Mouse (Mus musculus): ENCODE results near the gene Mpp2. TPM values are rescaled to one million over a fixed set of nuclear protein-coding genes. Genes with fewer than 3 reads are reported as not detected.

Gene Mpp2
- polyA plus RNA-seq, 1 experiment, result 4.3 TPM

GRCm38 (mm10) chr11:102101219-102101618 lies 12.9 kb upstream of the Mpp2 start, which contains the start of gene Ppy:
Gene Ppy (minus strand): TSS chr11:102101319.
- no peaks in the 10 kb centered on the region for H3K36me3 ChIP-seq (ENCODE audit: control insufficient read depth, insufficient read depth)
- no peaks in the 10 kb centered on the region for H3K79me2 ChIP-seq (ENCODE audit: control insufficient read depth, insufficient read depth)
- H3K4me2 ChIP-seq (ENCODE audit: low read depth), result no peak within 1 kb of the TSS
- H3K27me3 ChIP-seq (ENCODE audit: control insufficient read depth, insufficient read depth, insufficient read length), result peaks cover 89% of the 10 kb centered on the region
- H3K4me3 ChIP-seq, result no peak within 1 kb of the TSS
- H3ac ChIP-seq (ENCODE audit: control insufficient read depth, insufficient read length), result no peak within 1 kb of the TSS
- TF ChIP-seq POLR2AphosphoS2 (IDR thresholded peaks at IDR 0.05; ENCODE audit: insufficient read length, low read depth), result no peak
- no peak for TF ChIP-seq MAX (IDR thresholded peaks at IDR 0.05; ENCODE audit: low read depth)
- TF ChIP-seq TCF3 (IDR thresholded peaks at IDR 0.05; ENCODE audit: insufficient read length, low read depth), result no peak
- no peak for TF ChIP-seq REST (IDR thresholded peaks at IDR 0.05; ENCODE audit: insufficient read depth, insufficient read length)
- TF ChIP-seq TCF12 (IDR thresholded peaks at IDR 0.05; ENCODE audit: insufficient read depth, poor library complexity, severe bottlenecking), result no peak
- TF ChIP-seq MYOD1 (IDR thresholded peaks at IDR 0.05; ENCODE audit: control insufficient read depth in 1 of 3, insufficient read length in 2 of 3, low read depth in 2 of 3), result no peak
- TF ChIP-seq SRF (IDR thresholded peaks at IDR 0.05; ENCODE audit: control insufficient read depth, insufficient read length, low read depth), result no peak
- TF ChIP-seq MYOG (IDR thresholded peaks at IDR 0.05; ENCODE audit: control insufficient read depth in 1 of 3, insufficient read depth in 1 of 3, insufficient read length in 2 of 3, low read depth in 2 of 3), result no peak
- no peak for TF ChIP-seq E2F4 (IDR thresholded peaks at IDR 0.05; ENCODE audit: insufficient read depth)
- TF ChIP-seq CEBPB (IDR thresholded peaks at IDR 0.05; ENCODE audit: insufficient read depth, poor library complexity, severe bottlenecking), result no peak
- TF ChIP-seq POLR2A (IDR thresholded peaks at IDR 0.05; ENCODE audit: insufficient read length, low read depth), result no peak
- TF ChIP-seq USF1 (IDR thresholded peaks at IDR 0.05; ENCODE audit: low read depth), result no peak

DNA sequence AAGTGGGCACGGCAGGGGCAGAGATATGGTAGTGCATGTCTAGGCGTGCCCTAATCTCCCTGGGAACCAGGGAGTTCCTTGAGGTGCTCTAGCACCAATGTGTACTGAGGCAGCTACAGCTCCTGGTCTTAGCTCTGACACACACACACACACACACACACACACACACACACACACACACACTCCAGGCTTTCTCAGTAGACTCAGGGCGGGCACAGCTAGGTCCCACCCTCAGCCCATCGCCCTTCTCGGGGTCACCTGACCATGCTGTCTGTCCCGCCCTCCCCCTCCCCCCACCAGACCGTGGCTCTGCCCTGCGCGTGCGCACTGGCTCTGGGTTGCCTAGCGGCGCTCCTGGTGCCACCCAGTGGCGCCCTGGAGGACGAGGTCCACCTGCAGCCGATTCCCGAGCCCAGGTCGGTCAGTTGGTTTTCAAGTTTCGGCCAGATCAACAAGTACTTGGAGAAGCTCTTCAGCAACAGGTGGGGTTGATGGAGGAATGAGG lies 8.6 kb upstream of the Mpp2 start:
- Histone ChIP-seq H3ac (ENCODE audit: control insufficient read depth, insufficient read length) (no peak overlapping the region), H3K4me2 (ENCODE audit: low read depth) (peak overlapping the region; percentile 56), H3K79me2 (ENCODE audit: control insufficient read depth, insufficient read depth) (no peaks in the 10 kb centered on the region), H3K27me3 (ENCODE audit: control insufficient read depth, insufficient read depth, insufficient read length) (peaks cover 96% of the 10 kb centered on the region), H3K4me3 (no peak overlapping the region), H3K36me3 (ENCODE audit: control insufficient read depth, insufficient read depth) (no peaks in the 10 kb centered on the region)
- no peak for TF ChIP-seq MAX (IDR thresholded peaks at IDR 0.05; ENCODE audit: low read depth)
- no peak for TF ChIP-seq MYOG (IDR thresholded peaks at IDR 0.05; ENCODE audit: control insufficient read depth in 1 of 3, insufficient read depth in 1 of 3, insufficient read length in 2 of 3, low read depth in 2 of 3)
- no peak for TF ChIP-seq CEBPB (IDR thresholded peaks at IDR 0.05; ENCODE audit: insufficient read depth, poor library complexity, severe bottlenecking)
- TF ChIP-seq E2F4 (IDR thresholded peaks at IDR 0.05; ENCODE audit: insufficient read depth), result no peak
- TF ChIP-seq USF1 (IDR thresholded peaks at IDR 0.05; ENCODE audit: low read depth), result no peak
- TF ChIP-seq TCF12 (IDR thresholded peaks at IDR 0.05; ENCODE audit: insufficient read depth, poor library complexity, severe bottlenecking), result no peak

- no peaks in the 10 kb centered on the region for H3K36me3 ChIP-seq (ENCODE audit: control insufficient read depth, insufficient read depth)
- peak overlapping the region; percentile 56 for H3K4me2 ChIP-seq (ENCODE audit: low read depth)
- no peak overlapping the region for H3K4me3 ChIP-seq
- no peaks in the 10 kb centered on the region for H3K79me2 ChIP-seq (ENCODE audit: control insufficient read depth, insufficient read depth)
- TF ChIP-seq REST (IDR thresholded peaks at IDR 0.05; ENCODE audit: insufficient read depth, insufficient read length) (no peak), MYOD1 (IDR thresholded peaks at IDR 0.05; ENCODE audit: control insufficient read depth in 1 of 3, insufficient read length in 2 of 3, low read depth in 2 of 3) (no peak), MAX (IDR thresholded peaks at IDR 0.05; ENCODE audit: low read depth) (no peak), E2F4 (IDR thresholded peaks at IDR 0.05; ENCODE audit: insufficient read depth) (no peak), POLR2AphosphoS2 (IDR thresholded peaks at IDR 0.05; ENCODE audit: insufficient read length, low read depth) (no peak), MYOG (IDR thresholded peaks at IDR 0.05; ENCODE audit: control insufficient read depth in 1 of 3, insufficient read depth in 1 of 3, insufficient read length in 2 of 3, low read depth in 2 of 3) (no peak), USF1 (IDR thresholded peaks at IDR 0.05; ENCODE audit: low read depth) (no peak), TCF3 (IDR thresholded peaks at IDR 0.05; ENCODE audit: insufficient read length, low read depth) (no peak), POLR2A (IDR thresholded peaks at IDR 0.05; ENCODE audit: insufficient read length, low read depth) (no peak), TCF12 (IDR thresholded peaks at IDR 0.05; ENCODE audit: insufficient read depth, poor library complexity, severe bottlenecking) (no peak), SRF (IDR thresholded peaks at IDR 0.05; ENCODE audit: control insufficient read depth, insufficient read length, low read depth) (no peak), CEBPB (IDR thresholded peaks at IDR 0.05; ENCODE audit: insufficient read depth, poor library complexity, severe bottlenecking) (no peak)
- peaks cover 91% of the 10 kb centered on the region for H3K27me3 ChIP-seq (ENCODE audit: control insufficient read depth, insufficient read depth, insufficient read length)
- H3ac ChIP-seq (ENCODE audit: control insufficient read depth, insufficient read length), result no peak overlapping the region
These were observed 8.1 kb upstream of the Mpp2 start for GRCm38 (mm10) chr11:102096446-102096845.

- peaks cover 84% of the 10 kb centered on the region for H3K27me3 ChIP-seq (ENCODE audit: control insufficient read depth, insufficient read depth, insufficient read length)
- no peak overlapping the region for H3K4me2 ChIP-seq (ENCODE audit: low read depth)
- H3K79me2 ChIP-seq (ENCODE audit: control insufficient read depth, insufficient read depth), result no peaks in the 10 kb centered on the region
- TF ChIP-seq MYOG (IDR thresholded peaks at IDR 0.05; ENCODE audit: control insufficient read depth in 1 of 3, insufficient read depth in 1 of 3, insufficient read length in 2 of 3, low read depth in 2 of 3), result no peak
- no peak for TF ChIP-seq USF1 (IDR thresholded peaks at IDR 0.05; ENCODE audit: low read depth)
- no peak for TF ChIP-seq CEBPB (IDR thresholded peaks at IDR 0.05; ENCODE audit: insufficient read depth, poor library complexity, severe bottlenecking)
- no peak for TF ChIP-seq SRF (IDR thresholded peaks at IDR 0.05; ENCODE audit: control insufficient read depth, insufficient read length, low read depth)
- TF ChIP-seq MAX (IDR thresholded peaks at IDR 0.05; ENCODE audit: low read depth), result no peak
- no peak for TF ChIP-seq E2F4 (IDR thresholded peaks at IDR 0.05; ENCODE audit: insufficient read depth)
- TF ChIP-seq POLR2A (IDR thresholded peaks at IDR 0.05; ENCODE audit: insufficient read length, low read depth), result no peak
- TF ChIP-seq REST (IDR thresholded peaks at IDR 0.05; ENCODE audit: insufficient read depth, insufficient read length), result no peak
- no peak for TF ChIP-seq POLR2AphosphoS2 (IDR thresholded peaks at IDR 0.05; ENCODE audit: insufficient read length, low read depth)
- no peak for TF ChIP-seq TCF12 (IDR thresholded peaks at IDR 0.05; ENCODE audit: insufficient read depth, poor library complexity, severe bottlenecking)
- no peak for TF ChIP-seq TCF3 (IDR thresholded peaks at IDR 0.05; ENCODE audit: insufficient read length, low read depth)
- no peak for TF ChIP-seq MYOD1 (IDR thresholded peaks at IDR 0.05; ENCODE audit: control insufficient read depth in 1 of 3, insufficient read length in 2 of 3, low read depth in 2 of 3)
- H3K36me3 ChIP-seq (ENCODE audit: control insufficient read depth, insufficient read depth), result no peaks in the 10 kb centered on the region
- H3ac ChIP-seq (ENCODE audit: control insufficient read depth, insufficient read length), result no peak overlapping the region
- no peak overlapping the region for H3K4me3 ChIP-seq
These were observed 7.4 kb upstream of the Mpp2 start for GRCm38 (mm10) chr11:102095676-102096075.
